Mouse (Mus musculus): ENCODE data around the gene Vmn1r179.
"Not testable (repeated sequence)": the region's sequence is repeated elsewhere in the genome, so short reads cannot be mapped to it uniquely, and the experiment has no call there.

The Vmn1r179 gene

DNA sequence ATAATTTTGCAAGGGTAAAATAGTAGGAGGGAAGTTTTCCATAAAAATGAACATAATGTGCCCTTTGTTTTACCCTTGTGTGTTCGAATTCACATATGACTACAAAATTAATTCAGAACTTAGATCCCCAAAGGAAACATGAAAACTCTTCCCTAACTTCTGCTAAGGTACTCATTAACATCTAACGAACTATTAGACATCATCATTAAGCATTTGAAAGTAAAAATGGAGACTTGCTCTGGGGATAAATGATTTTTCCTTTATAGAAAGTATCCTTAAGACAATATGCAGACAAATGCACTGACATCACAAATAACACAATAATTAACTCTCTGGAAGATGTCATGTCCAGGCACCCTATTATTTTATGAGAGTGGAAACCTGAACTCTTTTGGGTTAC is at the start of gene Vmn1r179:
TSS of gene Vmn1r179 (plus strand) at position 301 of the 400 bp plus-strand sequence.
- DNase-seq (ENCODE audit: low spot score in 2 of 2), result no peak

DNA sequence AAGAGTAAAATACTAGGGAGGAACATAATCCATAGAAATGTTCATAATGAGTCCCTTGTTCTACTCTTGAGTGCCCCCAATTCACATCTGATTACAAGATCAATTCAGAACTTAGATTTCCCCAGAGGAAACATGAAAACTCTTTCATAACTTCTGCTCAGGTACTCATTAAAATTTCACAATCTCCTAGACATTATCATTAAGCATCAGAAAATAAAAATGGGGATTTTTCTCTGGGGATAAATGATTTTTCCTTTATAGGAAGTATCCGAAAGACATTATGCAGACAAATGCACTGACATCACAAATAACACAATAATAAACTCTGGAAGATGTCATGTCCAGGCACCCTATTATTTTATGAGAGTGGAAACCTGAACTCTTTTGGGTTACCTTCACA is 35.1 kb upstream of the Vmn1r179 start, which contains the start of gene Vmn1r178:
TSS of gene Vmn1r178 (plus strand) at position 301 of the 400 bp plus-strand sequence.
- DNase-seq (ENCODE audit: low spot score in 2 of 2), result no peak

DNA sequence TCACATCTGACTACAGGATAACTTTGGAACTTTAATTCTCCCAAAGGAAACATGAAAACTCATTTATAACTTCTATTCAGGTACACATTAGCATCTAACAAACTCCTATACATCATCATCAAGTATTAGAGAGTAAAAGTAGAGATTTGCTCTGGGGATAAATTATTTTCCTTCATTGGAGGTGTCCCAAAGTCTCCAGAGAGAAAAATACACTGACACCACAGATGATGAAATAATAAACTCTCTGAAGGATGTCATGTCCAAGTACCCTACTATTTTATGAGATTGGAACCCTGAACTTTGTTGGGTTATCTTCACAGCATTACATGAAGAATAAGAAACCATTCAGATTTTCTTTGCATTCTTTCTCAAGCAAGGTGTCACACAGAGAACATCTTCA is 23.6 kb downstream of the Vmn1r179 start, which contains the start of gene Vmn1r180:
TSS of gene Vmn1r180 (plus strand) at position 301 of the 400 bp plus-strand sequence.
- no peak for DNase-seq (ENCODE audit: low spot score in 2 of 2)

DNA sequence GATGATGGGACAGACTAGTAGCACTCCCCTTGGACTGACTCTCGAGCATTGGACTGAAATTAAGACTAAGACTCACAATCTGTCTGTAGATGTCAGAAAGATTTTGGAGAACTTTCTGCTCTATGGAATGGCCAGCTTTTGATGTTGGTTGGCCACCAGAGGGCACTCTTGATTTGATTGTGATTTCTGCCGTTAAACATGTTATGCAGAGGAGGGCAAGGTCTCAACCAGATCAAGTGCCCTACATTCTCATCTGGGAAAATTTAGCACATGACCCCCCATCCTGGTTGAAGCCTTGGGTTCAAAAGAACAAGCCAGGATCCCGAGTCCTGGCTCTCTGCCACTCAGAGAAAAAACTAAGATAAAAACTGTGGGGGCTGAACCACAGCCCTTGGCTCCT is 41.3 kb downstream of the Vmn1r179 start:
- peak in 1 of 2 experiments; percentile 4 for DNase-seq (ENCODE audit: low spot score in 2 of 2)

DNA sequence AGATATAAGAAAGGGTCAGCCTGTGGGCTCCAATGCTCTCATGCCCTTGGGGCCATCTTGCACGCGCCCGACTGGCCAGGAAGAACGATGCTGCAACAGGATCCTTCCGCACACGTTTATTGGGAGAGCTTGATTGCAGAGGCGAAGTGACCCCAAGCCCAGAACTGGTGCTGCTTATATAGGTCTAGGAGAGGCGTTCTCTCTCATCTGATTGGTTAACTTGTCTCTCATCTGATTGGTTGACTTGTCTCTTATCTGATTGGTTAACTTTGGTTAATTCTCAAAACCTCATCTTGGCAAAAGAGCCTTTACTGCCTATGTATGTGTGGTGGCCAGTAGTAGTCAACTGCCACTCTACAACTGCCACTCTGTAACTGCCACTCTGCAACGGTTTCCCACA is 47.5 kb downstream of the Vmn1r179 start, which contains the start of gene Vmn1r181:
TSS of gene Vmn1r181 (plus strand) at position 301 of the 400 bp plus-strand sequence.
- not testable (repeated sequence) for DNase-seq (ENCODE audit: low spot score in 2 of 2)

Measured in natural killer cell, adult 2 months (primary cell).